Mouse (Mus musculus): ENCODE measurements around the gene Gm10490. TPM values are rescaled to one million over a fixed set of nuclear protein-coding genes. Genes with fewer than 3 reads are reported as not detected.
"Not testable (repeated sequence)": the region's sequence is repeated elsewhere in the genome, so short reads cannot be mapped to it uniquely, and the experiment has no call there.

Gene Gm10490
- polyA plus RNA-seq (2014; fragmentation: Nextera tagmentation; extraction: Ambion mirVana): not detected in 2 replicates

- ATAC-seq (ENCODE audit: insufficient number of reproducible peaks, low FRiP score, low TSS enrichment, low read depth); H3K4me1 ChIP-seq (ENCODE audit: control insufficient read depth, insufficient read depth, low read length); H3K4me2 ChIP-seq (ENCODE audit: low read depth, severe bottlenecking); H3K27ac ChIP-seq (replicated peaks; ENCODE audit: low read depth, low read length); H3K4me3 ChIP-seq (ENCODE audit: low read depth, low read length); H3K9me3 ChIP-seq (ENCODE audit: control insufficient read depth, low read length); H3K27me3 ChIP-seq (ENCODE audit: control insufficient read depth, insufficient read depth, low read length); DNase-seq (ENCODE audit: low spot score); H3K9ac ChIP-seq (ENCODE audit: low read length); H3K36me3 ChIP-seq (ENCODE audit: control insufficient read depth, insufficient read depth, low read length): not testable (repeated sequence)
- WGBS: 87% methylated on average over 4 of the region's 4 CpGs
Observed at GRCm38 (mm10) chrX:7909242-7909641, at the start of gene Gm10490. Gene Gm10490 (plus strand): TSS chrX:7909542.

- WGBS: 79% methylated on average over 1 of the region's 1 CpGs
- H3K27me3 ChIP-seq (ENCODE audit: control insufficient read depth, insufficient read depth, low read length): no peaks in the 10 kb centered on the region
- no peak overlapping the region for H3K4me2 ChIP-seq (ENCODE audit: low read depth, severe bottlenecking)
- no peaks in the 10 kb centered on the region for H3K4me1 ChIP-seq (ENCODE audit: control insufficient read depth, insufficient read depth, low read length)
- ATAC-seq (ENCODE audit: insufficient number of reproducible peaks, low FRiP score, low TSS enrichment, low read depth) (no peak), DNase-seq (ENCODE audit: low spot score) (no peak)
- H3K9ac ChIP-seq (ENCODE audit: low read length): no peak overlapping the region
- H3K4me3 ChIP-seq (ENCODE audit: low read depth, low read length): no peak overlapping the region
- H3K27ac ChIP-seq (replicated peaks; ENCODE audit: low read depth, low read length): no peak overlapping the region
- no peaks in the 10 kb centered on the region for H3K36me3 ChIP-seq (ENCODE audit: control insufficient read depth, insufficient read depth, low read length)
- H3K9me3 ChIP-seq (ENCODE audit: control insufficient read depth, low read length): no peaks in the 10 kb centered on the region
Observed at GRCm38 (mm10) chrX:7863181-7863580, 46.2 kb upstream of the Gm10490 start.

- 86% methylated on average over 3 of the region's 3 CpGs for WGBS
- no peaks in the 10 kb centered on the region for H3K36me3 ChIP-seq (ENCODE audit: control insufficient read depth, insufficient read depth, low read length)
- no peak for ATAC-seq (ENCODE audit: insufficient number of reproducible peaks, low FRiP score, low TSS enrichment, low read depth)
Observed at GRCm38 (mm10) chrX:7864551-7864950, 44.8 kb upstream of the Gm10490 start.

GRCm38 (mm10) chrX:7865343-7865742 lies 44.0 kb upstream of the Gm10490 start:
- H3K9ac ChIP-seq (ENCODE audit: low read length): no peak overlapping the region
- H3K36me3 ChIP-seq (ENCODE audit: control insufficient read depth, insufficient read depth, low read length): no peaks in the 10 kb centered on the region
- H3K4me3 ChIP-seq (ENCODE audit: low read depth, low read length): no peak overlapping the region
- H3K4me1 ChIP-seq (ENCODE audit: control insufficient read depth, insufficient read depth, low read length): no peaks in the 10 kb centered on the region
- H3K27me3 ChIP-seq (ENCODE audit: control insufficient read depth, insufficient read depth, low read length): no peaks in the 10 kb centered on the region
- no peak overlapping the region for H3K27ac ChIP-seq (replicated peaks; ENCODE audit: low read depth, low read length)
- H3K4me2 ChIP-seq (ENCODE audit: low read depth, severe bottlenecking): no peak overlapping the region
- no peak for ATAC-seq (ENCODE audit: insufficient number of reproducible peaks, low FRiP score, low TSS enrichment, low read depth)
- 70% methylated on average over 2 of the region's 2 CpGs for WGBS
- no peak for DNase-seq (ENCODE audit: low spot score)
- H3K9me3 ChIP-seq (ENCODE audit: control insufficient read depth, low read length): no peaks in the 10 kb centered on the region

More at GRCm38 (mm10) chrX:7864551-7864950, 44.8 kb upstream of the Gm10490 start:
- H3K4me1 ChIP-seq (ENCODE audit: control insufficient read depth, insufficient read depth, low read length): no peaks in the 10 kb centered on the region
- H3K27ac ChIP-seq (replicated peaks; ENCODE audit: low read depth, low read length): no peak overlapping the region
- no peaks in the 10 kb centered on the region for H3K27me3 ChIP-seq (ENCODE audit: control insufficient read depth, insufficient read depth, low read length)
- H3K9me3 ChIP-seq (ENCODE audit: control insufficient read depth, low read length): no peaks in the 10 kb centered on the region
- H3K9ac ChIP-seq (ENCODE audit: low read length): no peak overlapping the region
- H3K4me3 ChIP-seq (ENCODE audit: low read depth, low read length): no peak overlapping the region
- no peak overlapping the region for H3K4me2 ChIP-seq (ENCODE audit: low read depth, severe bottlenecking)
- no peak for DNase-seq (ENCODE audit: low spot score)

GRCm38 (mm10) chrX:7865786-7866185 lies 43.6 kb upstream of the Gm10490 start:
- Histone ChIP-seq H3K4me2 (ENCODE audit: low read depth, severe bottlenecking) (no peak overlapping the region), H3K36me3 (ENCODE audit: control insufficient read depth, insufficient read depth, low read length) (no peaks in the 10 kb centered on the region), H3K27me3 (ENCODE audit: control insufficient read depth, insufficient read depth, low read length) (no peaks in the 10 kb centered on the region), H3K9me3 (ENCODE audit: control insufficient read depth, low read length) (no peaks in the 10 kb centered on the region), H3K4me3 (ENCODE audit: low read depth, low read length) (no peak overlapping the region), H3K4me1 (ENCODE audit: control insufficient read depth, insufficient read depth, low read length) (no peaks in the 10 kb centered on the region), H3K27ac (replicated peaks; ENCODE audit: low read depth, low read length) (no peak overlapping the region), H3K9ac (ENCODE audit: low read length) (no peak overlapping the region)
- no peak for DNase-seq (ENCODE audit: low spot score)
- ATAC-seq (ENCODE audit: insufficient number of reproducible peaks, low FRiP score, low TSS enrichment, low read depth): no peak
- WGBS: 71% methylated on average over 2 of the region's 2 CpGs

- 100% methylated on average over 1 of the region's 1 CpGs for WGBS
- H3K4me2 ChIP-seq (ENCODE audit: low read depth, severe bottlenecking): no peak overlapping the region
- no peaks in the 10 kb centered on the region for H3K27me3 ChIP-seq (ENCODE audit: control insufficient read depth, insufficient read depth, low read length)
- no peak for ATAC-seq (ENCODE audit: insufficient number of reproducible peaks, low FRiP score, low TSS enrichment, low read depth)
- H3K4me1 ChIP-seq (ENCODE audit: control insufficient read depth, insufficient read depth, low read length): no peaks in the 10 kb centered on the region
- no peaks in the 10 kb centered on the region for H3K9me3 ChIP-seq (ENCODE audit: control insufficient read depth, low read length)
- no peak overlapping the region for H3K27ac ChIP-seq (replicated peaks; ENCODE audit: low read depth, low read length)
- no peak for DNase-seq (ENCODE audit: low spot score)
- H3K4me3 ChIP-seq (ENCODE audit: low read depth, low read length): no peak overlapping the region
- H3K9ac ChIP-seq (ENCODE audit: low read length): no peak overlapping the region
- no peaks in the 10 kb centered on the region for H3K36me3 ChIP-seq (ENCODE audit: control insufficient read depth, insufficient read depth, low read length)
Observed at GRCm38 (mm10) chrX:7867141-7867540, 42.2 kb upstream of the Gm10490 start.

GRCm38 (mm10) chrX:7868506-7868905 lies 40.8 kb upstream of the Gm10490 start:
- H3K9me3 ChIP-seq (ENCODE audit: control insufficient read depth, low read length): no peaks in the 10 kb centered on the region
- WGBS: 73% methylated on average over 2 of the region's 2 CpGs
- no peak overlapping the region for H3K9ac ChIP-seq (ENCODE audit: low read length)
- H3K27ac ChIP-seq (replicated peaks; ENCODE audit: low read depth, low read length): no peak overlapping the region
- H3K4me1 ChIP-seq (ENCODE audit: control insufficient read depth, insufficient read depth, low read length): no peaks in the 10 kb centered on the region
- no peaks in the 10 kb centered on the region for H3K27me3 ChIP-seq (ENCODE audit: control insufficient read depth, insufficient read depth, low read length)
- no peak overlapping the region for H3K4me2 ChIP-seq (ENCODE audit: low read depth, severe bottlenecking)
- H3K4me3 ChIP-seq (ENCODE audit: low read depth, low read length): no peak overlapping the region
- DNase-seq (ENCODE audit: low spot score) (no peak), ATAC-seq (ENCODE audit: insufficient number of reproducible peaks, low FRiP score, low TSS enrichment, low read depth) (no peak)
- H3K36me3 ChIP-seq (ENCODE audit: control insufficient read depth, insufficient read depth, low read length): no peaks in the 10 kb centered on the region

- Histone ChIP-seq H3K4me1 (ENCODE audit: control insufficient read depth, insufficient read depth, low read length) (no peaks in the 10 kb centered on the region), H3K4me3 (ENCODE audit: low read depth, low read length) (no peak overlapping the region), H3K36me3 (ENCODE audit: control insufficient read depth, insufficient read depth, low read length) (no peaks in the 10 kb centered on the region; the same call in 1 of the 2 replicates), H3K9ac (ENCODE audit: low read length) (no peak overlapping the region), H3K27me3 (ENCODE audit: control insufficient read depth, insufficient read depth, low read length) (no peaks in the 10 kb centered on the region), H3K27ac (replicated peaks; ENCODE audit: low read depth, low read length) (no peak overlapping the region), H3K4me2 (ENCODE audit: low read depth, severe bottlenecking) (no peak overlapping the region), H3K9me3 (ENCODE audit: control insufficient read depth, low read length) (no peaks in the 10 kb centered on the region)
- whole genome bisulfite sequencing: 43% methylated on average over 3 of the region's 3 CpGs
- DNase-seq (ENCODE audit: low spot score): no peak
- no peak for ATAC-seq (ENCODE audit: insufficient number of reproducible peaks, low FRiP score, low TSS enrichment, low read depth)
Observed at GRCm38 (mm10) chrX:7869826-7870225, 39.5 kb upstream of the Gm10490 start.

- DNase-seq (ENCODE audit: low spot score) (peak; percentile 80), ATAC-seq (ENCODE audit: insufficient number of reproducible peaks, low FRiP score, low TSS enrichment, low read depth) (peak; percentile 78)
- no peaks in the 10 kb centered on the region for H3K27me3 ChIP-seq (ENCODE audit: control insufficient read depth, insufficient read depth, low read length)
- peak within 1 kb of the TSS; percentile 85 for H3K4me2 ChIP-seq (ENCODE audit: low read depth, severe bottlenecking)
- 9% methylated on average over 38 of the region's 38 CpGs for WGBS
- no peaks in the 10 kb centered on the region; the same call in 1 of the 2 replicates for H3K36me3 ChIP-seq (ENCODE audit: control insufficient read depth, insufficient read depth, low read length)
- no peaks in the 10 kb centered on the region for H3K9me3 ChIP-seq (ENCODE audit: control insufficient read depth, low read length)
- no peaks in the 10 kb centered on the region for H3K4me1 ChIP-seq (ENCODE audit: control insufficient read depth, insufficient read depth, low read length)
- no peak within 1 kb of the TSS for H3K27ac ChIP-seq (replicated peaks; ENCODE audit: low read depth, low read length)
- peak within 1 kb of the TSS; percentile 37 for H3K4me3 ChIP-seq (ENCODE audit: low read depth, low read length)
- peak within 1 kb of the TSS; percentile 47; the same call in 1 of the 2 replicates for H3K9ac ChIP-seq (ENCODE audit: low read length)
Observed at GRCm38 (mm10) chrX:7878007-7878419, 31.3 kb upstream of the Gm10490 start, which contains the start of gene Pim2. Gene Pim2 (plus strand): TSS chrX:7878262.

Data from limb, embryonic 11.5 days (tissue).